Mouse (Mus musculus) right cerebral cortex, adult 18-20 months (tissue): ENCODE measurements around the gene Klhl20.
A peak's percentile ranks its signal among the peaks of the same experiment; 100 is the strongest.

Experiments
- DNase-seq: peaks from one replicate; pipeline ENCODE4 v3.0.0; 2022; ENCODE audit warnings: mixed read lengths

Klhl20 gene

DNA sequence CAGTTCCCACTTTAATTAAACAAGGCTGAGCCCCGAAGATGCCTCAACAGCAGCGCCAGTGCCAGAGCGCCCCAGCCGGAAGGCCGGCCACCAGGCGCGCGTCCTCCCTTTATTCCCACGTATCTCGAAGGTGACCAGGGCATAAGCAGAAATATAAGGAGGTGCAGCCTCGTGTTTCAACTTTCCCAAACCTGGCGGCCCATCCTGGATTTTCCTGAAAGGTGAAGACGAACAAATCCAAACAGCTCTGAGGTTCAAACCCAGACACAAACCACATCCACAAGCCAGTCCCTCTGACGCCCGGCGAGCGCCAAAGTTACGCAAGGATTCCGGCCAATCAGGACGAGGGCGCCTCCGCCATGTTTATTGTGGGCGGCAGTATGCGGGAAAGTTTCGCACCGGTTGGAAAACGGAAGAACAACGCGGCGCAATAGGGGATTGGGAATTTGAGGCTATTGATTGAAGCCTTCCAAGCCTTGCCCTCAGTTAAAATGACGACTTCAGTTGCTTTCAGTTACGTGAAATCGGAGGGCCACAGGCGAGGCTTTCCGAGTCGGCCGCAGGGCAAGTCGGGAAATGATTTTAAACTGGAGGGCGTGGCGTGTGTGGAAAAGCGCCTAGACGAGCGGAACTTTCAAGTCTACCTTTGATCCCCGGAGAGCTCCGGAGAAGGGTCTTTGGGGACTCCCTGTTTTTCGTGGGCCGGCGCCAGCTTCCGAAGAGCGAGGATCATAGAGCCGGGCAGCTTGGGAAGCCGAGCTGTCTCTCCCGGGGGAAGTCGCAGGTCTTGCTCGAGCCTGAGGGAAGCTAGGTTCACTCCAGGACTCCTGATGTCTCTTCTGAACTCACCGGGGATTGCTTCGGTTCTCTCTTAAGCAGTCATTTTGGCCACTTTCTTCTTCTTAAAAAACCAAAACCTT lies 60.7 kb downstream of the Klhl20 start, which contains the start of the genes Dars2 and Cenpl:
Gene Dars2, minus strand, starts transcription at position 307 of the 920 bp plus-strand sequence.
Gene Cenpl, plus strand, starts transcription at position 362 of the 920 bp plus-strand sequence.
- peak; percentile 98 for DNase-seq

DNA sequence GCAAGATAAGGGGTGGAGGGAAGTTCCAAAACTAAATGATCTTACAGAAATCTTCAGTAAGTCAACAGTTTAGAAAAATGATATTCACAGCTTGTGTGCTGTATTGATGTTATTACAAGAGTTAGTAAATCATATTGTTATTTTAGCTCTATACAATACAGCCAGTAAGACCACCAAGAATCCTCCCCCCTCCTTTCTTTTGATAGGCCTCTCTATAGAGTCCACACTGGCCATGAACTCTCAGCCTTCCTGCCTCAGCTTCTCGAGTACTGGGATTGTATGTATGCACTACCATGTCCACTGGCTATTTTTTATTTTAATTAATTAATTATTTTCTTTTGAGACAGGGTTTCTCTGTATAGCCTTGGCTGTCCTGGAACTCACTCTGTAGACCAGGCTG lies 68.0 kb downstream of the Klhl20 start:
- DNase-seq, result no peak

DNA sequence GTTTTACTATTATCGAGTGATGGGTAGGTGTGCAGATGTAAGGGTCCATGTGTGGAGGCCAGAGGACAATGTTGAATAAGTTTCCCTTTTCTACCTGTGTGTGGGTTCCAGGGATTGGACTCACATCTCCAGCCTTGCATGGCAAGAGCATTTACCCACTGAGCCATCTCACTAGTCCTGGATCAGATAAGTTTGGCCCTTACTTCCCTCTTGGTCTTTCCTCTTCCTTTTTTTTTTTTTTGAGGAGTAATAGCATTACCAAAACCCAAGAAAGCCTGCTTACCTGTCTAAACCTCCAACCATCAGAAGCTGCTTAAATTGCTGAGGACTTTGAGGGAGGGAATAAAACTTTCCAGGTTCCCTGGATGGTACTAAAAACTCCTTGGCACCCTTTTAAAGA lies 74.1 kb downstream of the Klhl20 start:
- DNase-seq, result no peak

DNA sequence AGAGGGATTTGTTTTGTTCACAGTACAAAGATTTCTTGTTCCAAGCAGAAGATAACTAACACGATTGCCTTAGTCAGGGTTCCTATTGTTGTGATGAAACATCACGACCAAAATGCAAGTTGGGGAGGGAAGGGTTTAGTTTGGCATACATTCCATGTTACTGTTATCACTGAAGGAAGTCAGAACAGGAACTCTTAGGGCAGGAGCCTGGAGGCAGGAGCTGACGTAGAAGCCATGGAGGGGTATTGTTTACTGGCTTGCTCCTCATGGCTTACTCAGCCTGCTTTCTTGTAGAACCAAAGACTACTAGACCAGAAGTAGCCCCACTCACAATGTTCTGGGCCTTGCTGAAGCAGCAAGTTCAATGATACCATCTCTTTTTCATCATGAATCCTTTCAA lies 84.3 kb downstream of the Klhl20 start:
- no peak for DNase-seq

DNA sequence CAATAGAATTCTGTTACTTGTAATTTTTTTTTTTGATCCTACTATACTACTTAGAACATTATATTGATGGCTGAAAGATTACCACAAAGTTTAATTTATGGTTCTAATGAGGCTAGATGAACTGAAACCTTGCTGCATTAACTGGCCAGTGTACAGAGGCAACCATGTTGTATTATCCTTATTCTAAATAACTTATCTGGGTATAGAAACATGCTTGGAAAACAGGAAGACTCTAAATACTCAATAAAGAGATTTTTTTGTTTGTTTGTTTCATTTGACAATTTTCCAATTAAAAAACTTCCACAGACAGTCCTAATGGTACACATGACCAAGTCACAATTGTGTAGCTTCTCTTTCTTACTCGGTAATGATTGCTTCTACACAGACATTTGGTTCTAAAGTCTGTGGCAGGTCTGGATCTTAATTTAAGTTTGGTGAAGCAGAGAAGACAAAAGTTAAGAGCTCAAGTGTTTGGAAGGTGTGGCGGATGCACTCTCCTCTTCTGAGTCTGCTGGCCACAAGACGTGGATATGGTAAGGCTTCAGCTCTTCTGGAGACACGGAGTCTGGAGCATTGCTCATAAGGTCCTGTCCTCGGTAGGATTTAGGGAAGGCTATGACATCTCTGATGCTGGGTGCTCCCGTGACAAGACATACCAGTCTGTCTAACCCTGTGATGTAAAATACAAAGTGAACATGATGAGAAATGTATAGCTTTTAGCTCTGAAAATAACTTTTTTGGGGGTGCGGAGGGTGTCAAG lies 89.9 kb downstream of the Klhl20 start:
- no peak for DNase-seq

DNA sequence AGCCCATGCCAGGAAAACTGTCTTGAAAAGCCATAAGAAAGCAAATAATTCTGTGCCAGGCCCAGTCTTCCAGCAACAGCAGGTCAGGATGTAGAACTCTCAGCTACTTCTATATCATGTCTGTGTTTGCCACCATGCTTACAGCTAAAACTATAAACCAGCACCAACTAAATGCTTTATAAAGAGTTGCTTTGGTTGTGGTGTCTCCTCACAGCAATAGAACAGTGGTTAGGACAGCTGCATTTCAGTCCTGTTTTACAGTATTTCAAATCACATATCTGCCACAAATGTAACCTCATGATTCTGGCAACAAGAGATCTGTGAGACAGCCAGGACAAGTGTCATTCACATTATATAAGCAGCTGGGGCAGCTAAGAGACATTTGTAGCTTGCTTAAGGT lies 90.5 kb downstream of the Klhl20 start:
- no peak for DNase-seq

DNA sequence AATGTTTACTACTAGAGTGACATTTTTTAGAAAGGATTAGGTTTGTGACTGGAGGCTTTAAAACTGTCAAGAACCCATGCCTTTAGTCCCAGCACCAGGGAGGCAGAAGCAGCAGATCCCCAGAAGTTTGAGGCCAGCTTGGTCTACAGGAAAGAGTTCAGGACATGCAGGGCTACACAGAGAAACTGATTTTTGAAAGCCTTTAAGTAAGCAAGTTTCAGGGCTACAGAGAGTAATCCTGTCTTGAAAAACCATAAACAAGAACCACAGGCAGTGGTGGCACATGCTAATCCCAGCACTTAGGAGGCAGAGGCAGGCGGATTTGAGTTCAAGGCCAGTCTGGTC lies 90.9 kb downstream of the Klhl20 start:
- no peak for DNase-seq

DNA sequence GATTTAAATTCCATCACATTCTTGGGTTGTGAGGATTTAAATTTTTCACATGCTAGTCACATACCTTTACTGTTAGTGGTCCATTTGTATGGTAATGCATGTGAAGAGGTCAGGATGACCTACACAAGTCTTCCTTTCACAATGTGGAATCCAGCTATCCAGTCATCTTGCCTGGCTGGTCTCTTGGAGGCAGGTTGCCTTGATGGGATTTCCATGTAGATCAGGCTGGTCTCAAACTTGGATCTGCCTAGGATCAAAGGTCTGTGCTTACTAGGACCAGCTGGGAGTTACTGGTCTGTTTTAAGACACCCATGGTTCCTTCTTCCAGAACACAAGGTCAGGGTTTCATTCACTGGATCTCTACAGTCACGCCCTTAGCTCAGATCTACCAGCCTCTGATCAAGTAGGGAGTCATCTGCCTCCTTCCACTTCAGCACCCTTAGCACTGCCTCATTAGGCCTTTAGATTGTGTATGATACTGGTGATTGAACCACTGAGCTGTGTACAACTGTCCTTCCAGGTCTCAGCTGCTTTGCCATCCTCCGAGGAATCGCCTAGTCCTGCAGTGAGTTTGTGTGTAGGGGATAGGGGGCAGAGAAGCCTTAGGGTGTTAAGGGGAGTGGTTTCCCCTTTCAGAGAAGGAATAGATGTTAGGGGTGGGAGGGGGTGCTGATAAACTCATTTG lies 91.4 kb downstream of the Klhl20 start:
- DNase-seq, result no peak

DNA sequence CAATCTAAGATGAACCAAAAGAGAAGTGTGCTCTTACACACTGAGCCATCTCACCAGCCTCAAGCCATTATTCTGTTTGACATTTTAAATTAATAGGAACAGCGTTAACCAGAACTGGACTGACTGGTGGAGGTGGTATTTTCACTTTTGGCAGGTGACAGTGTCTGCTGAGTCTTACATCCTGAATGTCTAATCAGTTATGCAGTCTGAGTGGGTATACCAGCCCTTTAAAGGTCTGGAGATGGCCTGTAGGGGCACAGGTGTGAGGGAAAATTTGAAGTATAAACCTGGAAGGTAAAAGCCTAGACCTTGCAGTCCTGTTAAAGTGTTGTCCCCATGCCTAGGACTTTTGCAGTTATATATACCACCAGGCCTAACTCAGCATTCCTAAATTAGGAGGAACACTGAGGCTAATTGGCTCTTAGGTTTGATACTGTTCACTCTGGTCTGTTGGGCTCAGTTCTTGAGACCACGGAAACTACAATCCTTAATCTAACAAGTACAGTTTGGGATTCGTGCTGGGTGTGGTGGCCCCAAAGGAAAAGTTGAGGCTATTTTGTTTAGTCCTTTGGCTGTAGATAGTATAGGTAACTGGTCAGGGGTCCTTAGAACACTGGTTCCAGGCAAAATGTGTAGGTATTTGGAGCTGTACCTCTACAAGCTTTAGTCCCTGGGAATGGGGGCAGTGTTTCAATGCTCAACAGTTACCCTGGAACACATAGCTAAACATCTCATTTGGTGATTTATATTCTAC lies 92.2 kb downstream of the Klhl20 start:
- DNase-seq, result no peak
